Mouse (Mus musculus): ENCODE data around the gene Dyrk1b.

GRCm38 (mm10) chr7:28182320-28182719 lies 3.1 kb downstream of the Dyrk1b start:
- TF ChIP-seq CTCF (IDR thresholded peaks at IDR 0.05; ENCODE audit: insufficient read depth, low read length) (no peak), POLR2A (IDR thresholded peaks at IDR 0.05; ENCODE audit: borderline replicate concordance, extremely low read depth, low read depth, low read length) (no peak)
